Mouse (Mus musculus) MEL (cell line): ENCODE measurements around the gene Uchl3. TPM values are rescaled to one million over a fixed set of nuclear protein-coding genes. Genes with fewer than 3 reads are reported as not detected.
A peak's percentile ranks its signal among the peaks of the same experiment; 100 is the strongest.

Experiments
- DNase-seq: peaks from one replicate; pipeline ENCODE4 v3.0.0; 2011; ENCODE audit warnings: low read depth, low spot score
- H3K27ac ChIP-seq: 2 replicates; pipeline ENCODE4 v1.5.1; 2012; ENCODE audit warnings: low read depth, mild to moderate bottlenecking, control low read depth, low read length, moderate library complexity; ENCODE audit not compliant: control insufficient read depth
- H3K27me3 ChIP-seq, 2 experiments: fragments of 150-350 bp in 1 of 2; sonication (generic) in 1 of 2; 2 replicates each; pipeline ENCODE4 v1.6.1; 2012; ENCODE audit warnings: low read length in 2 of 2, mild to moderate bottlenecking in 2 of 2, improper control_type of control experiment in 1 of 2, moderate library complexity in 1 of 2; ENCODE audit not compliant: insufficient read depth in 2 of 2, control insufficient read depth in 1 of 2
- H3K36me3 ChIP-seq, 2 experiments: 2 replicates each; pipeline ENCODE4 v1.6.1; 2012 to 2014; ENCODE audit warnings: low read length in 2 of 2, improper control_type of control experiment in 1 of 2, inconsistent platforms in 1 of 2, mild to moderate bottlenecking in 1 of 2; ENCODE audit not compliant: insufficient read depth in 2 of 2, control insufficient read depth in 1 of 2
- H3K4me1 ChIP-seq, 2 experiments: fragments of 150-350 bp in 1 of 2; sonication (generic) in 1 of 2; 2 replicates each; pipeline ENCODE4 v1.6.1; 2012; ENCODE audit warnings: low read length in 2 of 2, improper control_type of control experiment in 1 of 2, mild to moderate bottlenecking in 1 of 2; ENCODE audit not compliant: insufficient read depth in 2 of 2, control insufficient read depth in 1 of 2
- H3K4me3 ChIP-seq, 2 experiments: fragments of 150-350 bp in 1 of 2; sonication (generic) in 1 of 2; 2 replicates each; pipeline ENCODE4 v1.5.1; 2012; ENCODE audit warnings: low read depth in 2 of 2, low read length in 2 of 2, mild to moderate bottlenecking in 2 of 2, moderate library complexity in 2 of 2, control low read depth in 1 of 2, improper control_type of control experiment in 1 of 2; ENCODE audit not compliant: control insufficient read depth in 1 of 2, insufficient read depth in 1 of 2
- H3K79me2 ChIP-seq: 2 replicates; pipeline ENCODE4 v1.6.1; 2012; ENCODE audit warnings: mild to moderate bottlenecking, low read length, moderate library complexity; ENCODE audit not compliant: control insufficient read depth, poor library complexity, insufficient read depth
- H3K9ac ChIP-seq: 2 replicates; pipeline ENCODE4 v1.6.1; 2012; ENCODE audit warnings: low read depth, mild to moderate bottlenecking, control low read depth, low read length, moderate library complexity; ENCODE audit not compliant: control insufficient read depth, poor library complexity, severe bottlenecking
- H3K9me3 ChIP-seq: fragments of 150-350 bp; sonication (generic); replicated peaks from 2 replicates; pipeline ENCODE4 v1.6.1; 2012; ENCODE audit warnings: mild to moderate bottlenecking, low read length, improper control_type of control experiment, moderate library complexity; ENCODE audit not compliant: insufficient read depth
- BHLHE40 ChIP-seq: IDR thresholded peaks from 2 replicates; pipeline ENCODE4 v1.6.1; 2012; ENCODE audit warnings: low read depth, mild to moderate bottlenecking, inconsistent platforms, low read length, improper control_type of control experiment, borderline replicate concordance
- CHD1 ChIP-seq: IDR thresholded peaks from 2 replicates; pipeline ENCODE4 v1.6.1; 2012; ENCODE audit warnings: low read depth, mild to moderate bottlenecking, inconsistent platforms, low read length, improper control_type of control experiment
- CTCF ChIP-seq, 3 experiments: IDR thresholded peaks in 2 of 3; conservative IDR thresholded peaks in 1 of 3; 2 replicates each; pipeline ENCODE4 v1.5.1; 2011 to 2012; ENCODE audit warnings: low read length in 3 of 3, low read depth in 2 of 3, mild to moderate bottlenecking in 2 of 3, improper control_type of control experiment in 1 of 3, inconsistent platforms in 1 of 3, mixed read lengths in 1 of 3, moderate library complexity in 1 of 3; ENCODE audit not compliant: control insufficient read depth in 1 of 3, insufficient read depth in 1 of 3, poor library complexity in 1 of 3, severe bottlenecking in 1 of 3
- E2F4 ChIP-seq: IDR thresholded peaks from 2 replicates; pipeline ENCODE4 v1.6.1; 2011; ENCODE audit warnings: low read depth, low read length, improper control_type of control experiment, borderline replicate concordance
- EP300 ChIP-seq, 2 experiments: IDR thresholded peaks; 2 replicates each; pipeline ENCODE4 v1.6.1; 2011; ENCODE audit warnings: improper control_type of control experiment in 2 of 2, low read length in 2 of 2, low read depth in 1 of 2, mild to moderate bottlenecking in 1 of 2
- ETS1 ChIP-seq: IDR thresholded peaks from 2 replicates; pipeline ENCODE4 v1.6.1; 2012; ENCODE audit warnings: low read depth, mild to moderate bottlenecking, inconsistent platforms, low read length, improper control_type of control experiment, moderate library complexity
- GABPA ChIP-seq: IDR thresholded peaks from 2 replicates; pipeline ENCODE4 v1.6.1; 2012; ENCODE audit warnings: low read depth, mild to moderate bottlenecking, inconsistent platforms, low read length, improper control_type of control experiment, moderate library complexity
- MAFK ChIP-seq: IDR thresholded peaks from 2 replicates; pipeline ENCODE4 v1.6.1; 2011; ENCODE audit warnings: low read depth, mild to moderate bottlenecking, low read length, improper control_type of control experiment, borderline replicate concordance
- MYB ChIP-seq: IDR thresholded peaks from 2 replicates; pipeline ENCODE4 v1.6.1; 2011; ENCODE audit warnings: mild to moderate bottlenecking, low read depth, low read length, improper control_type of control experiment
- MYC ChIP-seq: IDR thresholded peaks from 2 replicates; pipeline ENCODE4 v1.6.1; 2011; ENCODE audit warnings: low read depth, mild to moderate bottlenecking, low read length, improper control_type of control experiment, moderate library complexity
- POLR2AphosphoS5 ChIP-seq: IDR thresholded peaks from 2 replicates; pipeline ENCODE4 v1.6.1; 2012; ENCODE audit warnings: low read depth, borderline replicate concordance, mild to moderate bottlenecking, inconsistent platforms, low read length, moderate library complexity, mixed read lengths
- RCOR1 ChIP-seq: IDR thresholded peaks from 2 replicates; pipeline ENCODE4 v1.6.1; 2012; ENCODE audit warnings: low read depth, mild to moderate bottlenecking, inconsistent platforms, low read length, improper control_type of control experiment
- SIN3A ChIP-seq: IDR thresholded peaks from 2 replicates; pipeline ENCODE4 v1.6.1; 2012; ENCODE audit warnings: low read length, improper control_type of control experiment, inconsistent platforms
- UBTF ChIP-seq: IDR thresholded peaks from 2 replicates; pipeline ENCODE4 v1.6.1; 2012; ENCODE audit warnings: low read depth, mild to moderate bottlenecking, inconsistent platforms, low read length, improper control_type of control experiment, moderate library complexity, borderline replicate concordance; ENCODE audit not compliant: insufficient read depth
- ZKSCAN1 ChIP-seq: IDR thresholded peaks from 2 replicates; pipeline ENCODE4 v1.6.1; 2012; ENCODE audit warnings: low read depth, mild to moderate bottlenecking, inconsistent platforms, low read length, improper control_type of control experiment, moderate library complexity
- polyA plus RNA-seq, 2 experiments: library from polyadenylated mRNA; stranded (reverse) in 1 of 2; unstranded in 1 of 2; fragments of >175 nt in 1 of 2; fragments of >200 nt in 1 of 2; gene quantifications; 2 replicates each; pipeline versions ENCODE4 v1.2.1 to v1.2.4; 2012; ENCODE audit warnings: low replicate concordance in 2 of 2, low read depth in 1 of 2; ENCODE audit not compliant: insufficient read length in 2 of 2, insufficient read depth in 1 of 2, missing spikeins in 1 of 2
- total RNA-seq: library from RNA; depleted of rRNA; stranded (reverse); fragments of 300-350 nt; gene quantifications from 2 replicates; pipeline ENCODE4 v1.2.3, GENCODE M21; 2012

Gene Uchl3
- total and polyA plus RNA-seq, 3 experiments: 57.8 to 59.1 TPM; not detected in 1

DNA sequence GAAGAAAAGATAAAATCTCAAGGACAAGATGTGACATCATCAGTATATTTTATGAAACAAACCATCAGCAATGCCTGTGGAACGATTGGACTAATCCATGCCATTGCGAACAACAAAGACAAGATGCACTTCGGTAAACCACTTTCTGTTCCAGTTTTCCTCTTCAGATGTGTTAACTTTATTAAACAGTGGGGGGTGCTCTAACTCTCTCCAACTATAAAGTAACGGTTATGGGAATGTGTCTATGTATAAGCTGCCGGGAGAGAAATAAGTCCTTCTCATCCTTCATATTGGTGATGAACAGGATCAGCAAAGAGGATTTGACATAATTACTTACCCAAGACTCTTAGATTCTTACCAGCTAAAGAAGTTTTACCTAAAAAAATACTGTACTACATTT lies 12.8 kb downstream of the Uchl3 start:
- no peaks in the 10 kb centered on the region for H3K4me1 ChIP-seq
- H3K4me3 ChIP-seq: no peak overlapping the region
- H3K9me3 ChIP-seq: no peaks in the 10 kb centered on the region
- TF ChIP-seq CHD1 (no peak), CTCF (IDR thresholded peaks at IDR 0.05 in 2 of 3, conservative IDR thresholded peaks at IDR 0.05 in 1 of 3; ENCODE audit: control insufficient read depth in 1 of 3, insufficient read depth in 1 of 3, low read depth in 2 of 3, low read length in 3 of 3, poor library complexity in 1 of 3, severe bottlenecking in 1 of 3) (peak in 1 of 3 experiments; percentile 3; a peak in 1 of 6 replicates), MAFK (no peak), SIN3A (no peak)
- H3K27me3 ChIP-seq: no peaks in the 10 kb centered on the region
- no peak overlapping the region for H3K27ac ChIP-seq
- no peaks in the 10 kb centered on the region; the same call in 1 of the 2 replicates for H3K79me2 ChIP-seq
- H3K36me3 ChIP-seq: peaks cover 0 to 9% of the 10 kb centered on the region in 2 experiments; a peak in 2 of 4 replicates
- DNase-seq: no peak
- H3K9ac ChIP-seq: no peak overlapping the region

DNA sequence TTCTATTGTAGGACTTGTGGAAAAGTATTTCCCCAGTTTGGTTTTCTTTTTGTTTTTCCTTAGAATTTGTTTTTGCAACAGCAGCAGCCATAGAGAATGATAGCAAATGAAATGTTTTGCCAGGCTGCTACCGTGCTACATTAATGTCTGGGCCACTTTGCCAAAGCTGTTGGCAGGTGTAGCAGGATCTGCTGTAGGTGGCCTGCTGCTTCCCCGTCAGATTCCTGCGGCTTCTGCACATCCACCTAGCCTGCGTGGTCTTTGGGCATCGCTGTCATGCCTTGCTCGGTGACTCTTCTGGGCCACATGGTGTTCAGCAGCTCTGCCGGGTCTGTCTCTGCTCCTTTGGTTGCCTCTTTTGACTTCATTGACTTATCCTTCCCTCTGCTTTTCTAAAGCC lies 14.9 kb downstream of the Uchl3 start:
- no peak for DNase-seq
- Histone ChIP-seq H3K36me3 (peaks cover 0 to 8% of the 10 kb centered on the region in 2 experiments; a peak in 2 of 4 replicates), H3K4me3 (no peak overlapping the region), H3K4me1 (no peaks in the 10 kb centered on the region), H3K9me3 (no peaks in the 10 kb centered on the region), H3K27ac (no peak overlapping the region), H3K27me3 (no peaks in the 10 kb centered on the region), H3K79me2 (no peaks in the 10 kb centered on the region; the same call in 1 of the 2 replicates), H3K9ac (no peak overlapping the region)
- TF ChIP-seq MYC: no peak
- TF ChIP-seq RCOR1: no peak
- TF ChIP-seq ZKSCAN1: no peak
- no peak for TF ChIP-seq BHLHE40
- TF ChIP-seq GABPA: no peak
- TF ChIP-seq POLR2AphosphoS5: no peak
- TF ChIP-seq E2F4: no peak
- TF ChIP-seq MYB: no peak
- TF ChIP-seq MAFK: no peak
- no peak for TF ChIP-seq UBTF
- no peak for TF ChIP-seq EP300 (IDR thresholded peaks at IDR 0.05; ENCODE audit: low read depth in 1 of 2, low read length in 2 of 2)
- TF ChIP-seq SIN3A: no peak
- no peak for TF ChIP-seq ETS1
